Mouse (Mus musculus): ENCODE results near the gene AW549877. TPM values are rescaled to one million over a fixed set of nuclear protein-coding genes. Genes with fewer than 3 reads are reported as not detected.
A peak's percentile ranks its signal among the peaks of the same experiment; 100 is the strongest.

AW549877 gene
- total and polyA plus RNA-seq, 2 experiments = 5.5 to 20.9 TPM

DNA sequence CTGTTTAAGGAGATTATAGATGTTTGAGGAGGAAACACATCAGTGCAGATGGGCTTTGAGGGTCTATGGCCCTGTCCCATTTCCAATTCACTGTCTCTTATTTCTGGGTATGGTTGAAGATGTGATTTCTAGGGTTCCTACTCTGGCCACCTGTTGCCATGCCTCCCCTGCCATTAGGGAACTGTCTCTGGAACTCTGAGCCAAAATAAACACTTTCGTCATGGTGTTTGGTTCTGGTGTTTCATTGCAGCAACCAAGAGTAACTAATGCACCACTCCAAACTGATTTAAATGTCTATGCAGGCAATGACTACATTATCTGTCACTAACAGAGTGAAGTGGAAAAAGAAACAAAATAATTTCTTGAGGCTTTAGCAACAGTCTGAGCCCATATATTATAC lies 35.5 kb downstream of the AW549877 start:
- Histone ChIP-seq H3K4me1 (ENCODE audit: control insufficient read depth, insufficient read depth, low read length) (no peaks in the 10 kb centered on the region), H3K27me3 (ENCODE audit: control insufficient read depth, insufficient read depth, low read length) (no peaks in the 10 kb centered on the region), H3K79me2 (ENCODE audit: control insufficient read depth, insufficient read depth, low read length) (no peaks in the 10 kb centered on the region), H3K36me3 (ENCODE audit: control insufficient read depth, insufficient read depth, low read length) (no peaks in the 10 kb centered on the region), H3K27ac (replicated peaks; ENCODE audit: insufficient read depth, low read depth, low read length) (no peak overlapping the region), H3K4me3 (ENCODE audit: insufficient read depth, low read depth, low read length) (no peak overlapping the region), H3K9ac (ENCODE audit: low read depth, low read length) (no peak overlapping the region)
- WGBS = 20% methylated on average over 1 of the region's 1 CpGs
- no peak for TF ChIP-seq POLR2A (IDR thresholded peaks at IDR 0.05; ENCODE audit: extremely low read depth, insufficient read depth, low read length)
- no peak for TF ChIP-seq CTCF (IDR thresholded peaks at IDR 0.05; ENCODE audit: low read depth, low read length)
- DNase-seq (ENCODE audit: extremely low read depth, low read depth, low spot score) = peak; percentile 53

DNA sequence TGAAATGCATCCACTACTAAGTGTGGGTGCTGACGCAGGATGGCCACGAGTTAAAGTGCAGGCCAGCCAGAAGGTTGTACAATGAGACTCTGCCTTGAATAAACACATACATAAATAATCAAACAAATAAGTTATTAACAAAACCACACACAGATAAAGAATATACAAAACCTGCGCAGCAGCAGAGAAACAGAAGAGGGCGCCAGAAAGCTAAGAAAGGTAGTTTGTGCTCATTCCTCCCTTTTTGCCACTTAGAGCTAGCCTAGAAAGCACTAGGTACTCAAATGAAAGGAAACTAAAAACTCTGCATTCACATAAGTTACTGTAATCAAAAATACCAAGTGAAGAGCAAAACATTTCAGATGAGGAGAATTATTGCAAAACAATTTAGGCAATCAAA lies 37.6 kb downstream of the AW549877 start:
- TF ChIP-seq POLR2A (IDR thresholded peaks at IDR 0.05; ENCODE audit: extremely low read depth, insufficient read depth, low read length) (no peak), CTCF (IDR thresholded peaks at IDR 0.05; ENCODE audit: low read depth, low read length) (peak; percentile 32; the same call in 1 of the 2 replicates)
- no peak overlapping the region for H3K4me3 ChIP-seq (ENCODE audit: insufficient read depth, low read depth, low read length)
- H3K27me3 ChIP-seq (ENCODE audit: control insufficient read depth, insufficient read depth, low read length) = no peaks in the 10 kb centered on the region
- peak; percentile 37 for DNase-seq (ENCODE audit: extremely low read depth, low read depth, low spot score)
- WGBS = 30% methylated on average over 4 of the region's 4 CpGs
- H3K36me3 ChIP-seq (ENCODE audit: control insufficient read depth, insufficient read depth, low read length) = no peaks in the 10 kb centered on the region
- no peaks in the 10 kb centered on the region for H3K79me2 ChIP-seq (ENCODE audit: control insufficient read depth, insufficient read depth, low read length)
- H3K27ac ChIP-seq (replicated peaks; ENCODE audit: insufficient read depth, low read depth, low read length) = no peak overlapping the region
- no peak overlapping the region for H3K9ac ChIP-seq (ENCODE audit: low read depth, low read length)
- no peaks in the 10 kb centered on the region; the same call in 1 of the 2 replicates for H3K4me1 ChIP-seq (ENCODE audit: control insufficient read depth, insufficient read depth, low read length)

DNA sequence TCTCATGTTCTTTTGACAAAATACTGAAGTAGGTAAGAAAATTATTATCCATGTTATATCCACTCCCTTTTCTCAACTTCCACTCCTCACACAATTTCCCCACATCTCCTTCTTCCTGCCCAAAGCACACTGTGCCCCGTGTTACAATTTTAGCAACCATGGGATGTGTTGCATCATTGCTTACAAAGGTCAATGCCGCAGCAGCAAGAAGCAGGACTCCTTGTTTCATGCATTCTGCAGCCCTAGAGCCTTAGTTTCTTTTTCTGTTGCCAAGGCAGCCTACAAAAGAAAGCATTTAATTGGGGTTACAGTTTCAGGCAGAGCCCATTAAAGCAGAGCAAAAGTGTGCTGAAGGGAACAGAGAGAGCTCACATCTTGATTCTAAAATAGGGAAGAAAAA lies 40.6 kb downstream of the AW549877 start:
- no peaks in the 10 kb centered on the region for H3K79me2 ChIP-seq (ENCODE audit: control insufficient read depth, insufficient read depth, low read length)
- 12% methylated on average over 2 of the region's 2 CpGs for WGBS
- H3K36me3 ChIP-seq (ENCODE audit: control insufficient read depth, insufficient read depth, low read length) = no peaks in the 10 kb centered on the region
- TF ChIP-seq POLR2A (IDR thresholded peaks at IDR 0.05; ENCODE audit: extremely low read depth, insufficient read depth, low read length) (no peak), CTCF (IDR thresholded peaks at IDR 0.05; ENCODE audit: low read depth, low read length) (no peak)
- H3K4me3 ChIP-seq (ENCODE audit: insufficient read depth, low read depth, low read length) = no peak overlapping the region
- H3K27me3 ChIP-seq (ENCODE audit: control insufficient read depth, insufficient read depth, low read length) = no peaks in the 10 kb centered on the region
- H3K27ac ChIP-seq (replicated peaks; ENCODE audit: insufficient read depth, low read depth, low read length) = no peak overlapping the region
- H3K4me1 ChIP-seq (ENCODE audit: control insufficient read depth, insufficient read depth, low read length) = no peaks in the 10 kb centered on the region; the same call in 1 of the 2 replicates
- H3K9ac ChIP-seq (ENCODE audit: low read depth, low read length) = no peak overlapping the region
- DNase-seq (ENCODE audit: extremely low read depth, low read depth, low spot score) = peak; percentile 79

- H3K27ac ChIP-seq (replicated peaks; ENCODE audit: insufficient read depth, low read depth, low read length) = no peak overlapping the region
- H3K27me3 ChIP-seq (ENCODE audit: control insufficient read depth, insufficient read depth, low read length) = no peaks in the 10 kb centered on the region
- H3K36me3 ChIP-seq (ENCODE audit: control insufficient read depth, insufficient read depth, low read length) = no peaks in the 10 kb centered on the region
- no peak overlapping the region for H3K9ac ChIP-seq (ENCODE audit: low read depth, low read length)
- H3K79me2 ChIP-seq (ENCODE audit: control insufficient read depth, insufficient read depth, low read length) = no peaks in the 10 kb centered on the region
- TF ChIP-seq CTCF (IDR thresholded peaks at IDR 0.05; ENCODE audit: low read depth, low read length) = peak; percentile 19; the same call in 1 of the 2 replicates
- TF ChIP-seq POLR2A (IDR thresholded peaks at IDR 0.05; ENCODE audit: extremely low read depth, insufficient read depth, low read length) = no peak
- H3K4me1 ChIP-seq (ENCODE audit: control insufficient read depth, insufficient read depth, low read length) = no peaks in the 10 kb centered on the region
- no peak overlapping the region for H3K4me3 ChIP-seq (ENCODE audit: insufficient read depth, low read depth, low read length)
- DNase-seq (ENCODE audit: extremely low read depth, low read depth, low spot score) = no peak
- WGBS = 96% methylated on average over 2 of the region's 2 CpGs
Observed at GRCm38 (mm10) chr15:3938132-3938531, 57.4 kb downstream of the AW549877 start.

- TF ChIP-seq POLR2A (IDR thresholded peaks at IDR 0.05; ENCODE audit: extremely low read depth, insufficient read depth, low read length) (no peak), CTCF (IDR thresholded peaks at IDR 0.05; ENCODE audit: low read depth, low read length) (no peak)
- H3K79me2 ChIP-seq (ENCODE audit: control insufficient read depth, insufficient read depth, low read length) = no peaks in the 10 kb centered on the region
- no peaks in the 10 kb centered on the region for H3K4me1 ChIP-seq (ENCODE audit: control insufficient read depth, insufficient read depth, low read length)
- H3K27me3 ChIP-seq (ENCODE audit: control insufficient read depth, insufficient read depth, low read length) = no peaks in the 10 kb centered on the region
- H3K27ac ChIP-seq (replicated peaks; ENCODE audit: insufficient read depth, low read depth, low read length) = no peak overlapping the region
- no peaks in the 10 kb centered on the region for H3K36me3 ChIP-seq (ENCODE audit: control insufficient read depth, insufficient read depth, low read length)
- H3K4me3 ChIP-seq (ENCODE audit: insufficient read depth, low read depth, low read length) = no peak overlapping the region
- H3K9ac ChIP-seq (ENCODE audit: low read depth, low read length) = no peak overlapping the region
- DNase-seq (ENCODE audit: extremely low read depth, low read depth, low spot score) = peak; percentile 57
- 44% methylated on average over 3 of the region's 3 CpGs for WGBS
Observed at GRCm38 (mm10) chr15:3936056-3936455, 59.5 kb downstream of the AW549877 start.

DNA sequence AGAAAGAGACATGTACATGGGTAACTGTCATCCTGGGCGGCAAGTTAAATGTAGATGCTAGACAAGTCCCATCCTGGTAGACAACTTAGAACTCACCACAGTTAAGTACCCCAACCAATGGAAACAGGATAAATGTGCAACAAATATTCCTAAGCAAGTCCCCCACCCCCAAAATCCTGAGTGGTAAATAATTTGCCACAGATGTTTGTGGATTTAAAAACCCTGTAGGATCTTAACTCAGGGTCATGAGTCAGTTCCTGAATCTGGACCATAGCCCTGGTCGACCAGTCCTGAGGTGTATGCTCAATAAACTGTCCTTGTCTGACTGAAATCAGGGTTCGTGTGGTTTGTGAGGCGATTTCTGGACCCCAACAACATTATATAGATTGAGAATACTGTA lies 62.1 kb downstream of the AW549877 start:
- 87% methylated on average over 4 of the region's 4 CpGs for WGBS
- TF ChIP-seq CTCF (IDR thresholded peaks at IDR 0.05; ENCODE audit: low read depth, low read length) (no peak), POLR2A (IDR thresholded peaks at IDR 0.05; ENCODE audit: extremely low read depth, insufficient read depth, low read length) (no peak)
- no peak overlapping the region for H3K4me3 ChIP-seq (ENCODE audit: insufficient read depth, low read depth, low read length)
- no peaks in the 10 kb centered on the region for H3K79me2 ChIP-seq (ENCODE audit: control insufficient read depth, insufficient read depth, low read length)
- H3K4me1 ChIP-seq (ENCODE audit: control insufficient read depth, insufficient read depth, low read length) = no peaks in the 10 kb centered on the region
- no peak for DNase-seq (ENCODE audit: extremely low read depth, low read depth, low spot score)
- no peak overlapping the region for H3K27ac ChIP-seq (replicated peaks; ENCODE audit: insufficient read depth, low read depth, low read length)
- H3K27me3 ChIP-seq (ENCODE audit: control insufficient read depth, insufficient read depth, low read length) = no peaks in the 10 kb centered on the region
- no peak overlapping the region for H3K9ac ChIP-seq (ENCODE audit: low read depth, low read length)
- H3K36me3 ChIP-seq (ENCODE audit: control insufficient read depth, insufficient read depth, low read length) = no peaks in the 10 kb centered on the region

Other genes with a start within 250 kb of the AW549877 start
- gene Fbxo4, start 16.2 kb downstream of the AW549877 start, total RNA-seq (2014; rRNA removed) = 18.0 and 21.1 TPM in 2 replicates
- gene Fbxo4, start 16.2 kb downstream of the AW549877 start, polyA plus RNA-seq (2012; rRNA removed) = 7.3 and 8.3 TPM in 2 replicates
- 5.2 and 6.4 TPM in 2 replicates for gene Oxct1, start 30.6 kb upstream of the AW549877 start, total RNA-seq (2014; rRNA removed)
- 1.2 and 1.7 TPM in 2 replicates for gene Oxct1, start 30.6 kb upstream of the AW549877 start, polyA plus RNA-seq (2012; rRNA removed)